Mouse (Mus musculus) heart, embryonic 14.5 days (tissue): Measurements from ENCODE around the gene Wdr13. TPM values are rescaled to one million over a fixed set of nuclear protein-coding genes. Genes with fewer than 3 reads are reported as not detected.

Experiments used
- ATAC-seq: fragments of 200-750 bp; cut with Nextera tagmentation; 2 replicates; pipeline ENCODE4 v1.8.0; 2017; ENCODE audit warnings: low read depth, moderate TSS enrichment; ENCODE audit not compliant: insufficient number of reproducible peaks, insufficient read depth, low FRiP score
- H3K27ac ChIP-seq, 2 experiments: fragments of 200-500 bp in 1 of 2; fragments of 300-500 bp in 1 of 2; sonication (generic) in 1 of 2; replicated peaks in 1 of 2; 2 replicates each; pipeline ENCODE4 v1.5.1; 2012 to 2014; ENCODE audit warnings: low read depth in 2 of 2, low read length in 2 of 2, control low read depth in 1 of 2, mild to moderate bottlenecking in 1 of 2, mixed read lengths in 1 of 2; ENCODE audit not compliant: control insufficient read depth in 1 of 2, insufficient read depth in 1 of 2
- H3K27me3 ChIP-seq: fragments of 300-500 bp; sonication (generic); 2 replicates; pipeline ENCODE4 v1.6.1; 2014; ENCODE audit warnings: mild to moderate bottlenecking, low read length, control low read depth; ENCODE audit not compliant: control insufficient read depth, insufficient read depth
- H3K36me3 ChIP-seq: fragments of 300-500 bp; sonication (generic); 2 replicates; pipeline ENCODE4 v1.6.1; 2014; ENCODE audit warnings: mild to moderate bottlenecking, control low read depth, low read length, mixed read lengths; ENCODE audit not compliant: control insufficient read depth, insufficient read depth
- H3K4me1 ChIP-seq, 2 experiments: fragments of 200-500 bp in 1 of 2; fragments of 300-500 bp in 1 of 2; sonication (generic) in 1 of 2; 2 replicates each; pipeline ENCODE4 v1.6.1; 2012 to 2014; ENCODE audit warnings: low read length in 2 of 2, control low read depth in 1 of 2, mixed read lengths in 1 of 2; ENCODE audit not compliant: control insufficient read depth in 2 of 2, insufficient read depth in 2 of 2
- H3K4me2 ChIP-seq: fragments of 300-500 bp; sonication (generic); 2 replicates; pipeline ENCODE4 v1.6.1; 2014; ENCODE audit warnings: mild to moderate bottlenecking, low read length
- H3K4me3 ChIP-seq, 2 experiments: fragments of 200-500 bp in 1 of 2; fragments of 300-500 bp in 1 of 2; sonication (generic) in 1 of 2; 2 replicates each; pipeline ENCODE4 v1.5.1; 2012 to 2014; ENCODE audit warnings: low read length in 2 of 2, mild to moderate bottlenecking in 2 of 2, control low read depth in 1 of 2, low read depth in 1 of 2, moderate library complexity in 1 of 2; ENCODE audit not compliant: control insufficient read depth in 1 of 2, insufficient read depth in 1 of 2
- H3K9ac ChIP-seq: fragments of 300-500 bp; sonication (generic); 2 replicates; pipeline ENCODE4 v1.6.1; 2014; ENCODE audit warnings: mild to moderate bottlenecking, low read length
- H3K9me3 ChIP-seq: fragments of 300-500 bp; sonication (generic); 2 replicates; pipeline ENCODE4 v1.6.1; 2016; ENCODE audit warnings: low read length, control low read depth; ENCODE audit not compliant: control insufficient read depth
- WGBS: fragments of 180-500 bp; shearing (Covaris S2); extraction: QIAGEN DNeasy Blood & Tissue Kit; methylation state at CpG from one replicate; pipeline ENCODE4 v1.1.7; 2014; 5-methylcytosine and 5-hydroxymethylcytosine counted together
- polyA plus RNA-seq: library from polyadenylated mRNA; unstranded; fragments of >200 nt; fragmentation: Nextera tagmentation; extraction: Ambion mirVana; gene quantifications from 2 replicates; pipeline ENCODE4 v1.2.1, GENCODE M21; 2014

Gene Wdr13
- polyA plus RNA-seq, 1 experiment from 2014 or later: 22.7 TPM

DNA sequence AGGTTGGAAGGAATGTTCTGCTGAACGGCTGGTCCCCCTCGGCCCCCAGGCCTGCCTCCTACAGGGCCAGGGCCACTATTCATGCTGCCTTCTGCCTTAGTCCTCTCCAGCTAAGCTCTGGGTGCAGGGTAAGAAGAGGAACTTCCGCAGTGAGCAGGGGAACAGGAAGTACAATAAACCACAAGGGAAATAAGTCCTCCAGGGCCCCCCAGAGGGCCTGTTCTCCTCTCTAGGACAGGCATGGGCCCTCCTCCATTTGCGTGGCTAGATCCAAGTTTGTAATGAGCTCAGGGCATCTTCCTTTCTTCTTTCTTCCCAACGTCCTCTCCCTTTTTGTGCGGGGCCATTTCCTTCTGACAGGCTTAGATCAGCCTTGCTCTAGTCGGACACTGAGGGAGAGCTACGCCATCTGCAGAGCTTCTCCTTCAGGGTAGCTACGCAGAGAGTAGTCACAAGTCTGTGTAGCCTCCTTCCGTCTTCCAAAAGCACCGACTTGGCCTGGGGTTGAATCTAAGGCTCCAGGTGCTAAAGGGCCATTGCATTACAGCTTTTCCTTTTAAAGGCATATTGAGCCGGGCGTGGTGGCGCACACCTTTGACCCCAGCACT, 42.2 kb downstream of the Wdr13 start, which contains the start of gene Was:
Was (minus strand) TSS at position 153 of the 608 bp plus-strand sequence.
- no peaks in the 10 kb centered on the region for H3K4me1 ChIP-seq
- H3K9ac ChIP-seq: no peak within 1 kb of the TSS
- no peaks in the 10 kb centered on the region for H3K27me3 ChIP-seq
- H3K9me3 ChIP-seq: no peaks in the 10 kb centered on the region
- H3K27ac ChIP-seq: no peak within 1 kb of the TSS
- no peak within 1 kb of the TSS for H3K4me2 ChIP-seq
- ATAC-seq: no peak
- WGBS: 78% methylated on average over 14 of the region's 14 CpGs
- no peak within 1 kb of the TSS for H3K4me3 ChIP-seq
- no peaks in the 10 kb centered on the region for H3K36me3 ChIP-seq

DNA sequence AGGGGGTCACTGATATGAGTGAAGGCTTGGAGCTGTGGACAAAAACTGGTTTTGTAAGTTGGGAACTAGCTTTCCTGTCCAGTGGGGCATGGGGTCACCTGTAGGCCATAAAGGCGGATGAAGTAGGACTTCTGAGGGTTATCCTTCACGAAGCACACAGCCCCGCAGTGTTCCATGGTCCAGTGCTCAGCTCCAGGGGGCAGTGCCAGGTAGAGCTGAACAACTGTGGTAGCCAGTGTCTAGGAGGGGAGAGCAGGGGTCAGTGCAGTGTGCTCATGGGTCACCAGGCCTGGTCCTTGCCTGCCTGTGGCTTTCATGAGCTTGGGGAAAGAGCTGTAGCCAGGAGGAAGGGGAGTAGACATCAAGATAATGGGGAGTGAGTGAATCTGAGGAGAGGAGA, 42.9 kb downstream of the Wdr13 start:
- H3K27me3 ChIP-seq: no peaks in the 10 kb centered on the region
- H3K36me3 ChIP-seq: no peaks in the 10 kb centered on the region
- H3K4me1 ChIP-seq: no peaks in the 10 kb centered on the region
- H3K27ac ChIP-seq: no peak overlapping the region
- no peaks in the 10 kb centered on the region for H3K9me3 ChIP-seq
- no peak overlapping the region for H3K9ac ChIP-seq
- H3K4me2 ChIP-seq: no peak overlapping the region
- WGBS: 85% methylated on average over 3 of the region's 3 CpGs
- no peak for ATAC-seq
- no peak overlapping the region for H3K4me3 ChIP-seq

DNA sequence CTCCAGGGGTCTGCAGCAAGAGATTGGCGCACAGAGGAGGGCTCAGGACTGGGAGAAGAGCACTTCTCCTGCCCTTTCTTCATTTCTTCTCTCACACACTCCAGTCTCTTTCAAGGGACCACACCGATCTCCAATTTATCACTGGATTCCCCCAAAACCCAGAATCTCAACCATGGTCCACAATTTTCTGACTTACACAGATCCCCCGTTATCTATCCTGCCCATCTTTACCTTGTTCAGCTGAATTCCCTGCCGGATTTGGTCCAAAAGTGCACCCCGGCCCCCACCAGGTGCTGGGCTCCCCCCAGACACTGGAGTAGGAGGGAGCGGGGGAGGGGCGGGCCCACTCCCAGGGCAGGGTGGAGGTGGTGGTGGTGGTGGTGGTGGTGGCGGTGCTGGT, 47.1 kb downstream of the Wdr13 start:
- no peak overlapping the region for H3K9ac ChIP-seq
- no peak for ATAC-seq
- H3K4me2 ChIP-seq: no peak overlapping the region
- H3K9me3 ChIP-seq: no peaks in the 10 kb centered on the region
- WGBS: 70% methylated on average over 7 of the region's 8 CpGs
- no peaks in the 10 kb centered on the region for H3K4me1 ChIP-seq
- H3K4me3 ChIP-seq: no peak overlapping the region
- H3K36me3 ChIP-seq: no peaks in the 10 kb centered on the region
- no peaks in the 10 kb centered on the region for H3K27me3 ChIP-seq
- no peak overlapping the region for H3K27ac ChIP-seq

DNA sequence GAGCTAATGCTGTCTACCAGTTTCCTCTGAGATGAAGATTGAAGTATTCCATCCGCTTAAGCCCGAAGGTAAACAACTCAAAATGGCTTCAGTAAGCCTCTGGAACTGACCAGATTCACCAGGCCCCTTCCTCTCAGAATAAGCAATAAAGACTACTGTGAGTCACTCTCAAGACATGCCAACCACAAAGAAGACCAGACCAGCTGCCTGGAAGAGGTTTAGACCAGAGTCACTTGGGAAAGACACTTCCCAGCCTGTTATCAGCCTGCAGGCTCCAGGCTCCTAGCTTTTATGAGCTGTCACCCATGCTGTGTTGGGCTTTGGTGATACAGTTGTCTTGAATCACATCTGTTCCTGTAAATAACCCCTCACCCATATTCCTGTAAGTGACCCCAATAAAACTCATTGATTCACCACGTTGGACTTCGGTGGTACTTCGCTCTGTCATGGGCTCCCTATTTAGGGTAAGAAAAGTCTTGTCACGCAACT, 47.9 kb downstream of the Wdr13 start:
- no peak overlapping the region for H3K27ac ChIP-seq
- H3K4me1 ChIP-seq: no peaks in the 10 kb centered on the region
- ATAC-seq: no peak
- H3K36me3 ChIP-seq: no peaks in the 10 kb centered on the region
- H3K4me2 ChIP-seq: no peak overlapping the region
- H3K9ac ChIP-seq: no peak overlapping the region
- 79% methylated on average over 6 of the region's 6 CpGs for WGBS
- H3K9me3 ChIP-seq: no peaks in the 10 kb centered on the region
- no peaks in the 10 kb centered on the region for H3K27me3 ChIP-seq
- H3K4me3 ChIP-seq: no peak overlapping the region

DNA sequence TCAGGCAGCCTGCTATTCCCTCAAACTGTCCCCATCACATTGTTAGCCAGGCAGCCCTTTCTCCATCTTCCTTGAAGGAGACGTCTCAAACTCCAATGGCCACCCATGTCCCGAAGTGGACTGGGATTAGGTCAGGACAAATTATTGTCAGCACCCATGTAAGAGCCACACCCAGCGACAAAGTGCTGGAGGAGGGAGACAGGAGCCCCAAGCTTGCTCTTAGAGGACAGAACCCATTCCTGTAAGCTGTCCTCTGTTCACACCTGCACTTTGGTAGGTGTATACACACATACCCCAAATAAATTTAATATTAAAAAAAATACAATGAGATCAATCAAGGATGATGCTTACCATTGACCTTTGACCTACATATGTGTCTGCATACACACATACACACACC, 57.6 kb downstream of the Wdr13 start:
- Histone ChIP-seq H3K27ac (peak overlapping the region; percentile 64 to 77), H3K9me3 (no peaks in the 10 kb centered on the region), H3K36me3 (peaks cover 22% of the 10 kb centered on the region), H3K9ac (peak overlapping the region; percentile 68), H3K27me3 (no peaks in the 10 kb centered on the region), H3K4me3 (peak overlapping the region; percentile 52 to 59), H3K4me2 (peak overlapping the region; percentile 65), H3K4me1 (no peaks in the 10 kb centered on the region)
- ATAC-seq: no peak
- WGBS: 36% methylated on average over 3 of the region's 3 CpGs

DNA sequence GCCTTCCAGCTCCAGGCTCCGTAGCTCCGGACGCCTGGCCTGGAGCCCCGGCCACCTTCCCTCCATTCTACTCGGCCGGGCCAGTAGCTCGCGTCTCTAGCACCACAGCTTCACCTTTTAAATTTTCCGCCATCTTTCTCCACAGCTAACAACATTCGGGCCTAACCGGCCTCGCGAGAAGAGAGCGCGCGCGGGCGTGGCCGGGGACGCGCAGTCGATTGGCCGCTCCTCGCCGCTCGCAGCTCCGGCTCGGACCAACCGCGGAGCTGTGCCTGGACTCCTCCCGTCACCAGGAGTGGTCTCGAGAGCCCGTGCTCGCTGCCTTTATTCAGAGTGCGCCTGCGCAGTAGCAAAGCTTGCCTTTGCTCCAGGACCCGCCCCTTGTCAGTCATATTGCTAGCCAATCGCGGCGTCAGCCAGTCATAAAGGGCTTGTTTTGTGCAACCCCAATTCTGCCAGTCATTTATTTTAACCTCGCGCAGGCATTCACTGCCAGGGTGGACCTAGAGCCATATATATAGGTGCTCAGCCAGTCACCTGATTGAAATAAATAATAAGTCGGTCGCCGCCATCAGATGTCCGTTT, 58.2 kb downstream of the Wdr13 start, which contains the start of gene Suv39h1:
Suv39h1 (minus strand) TSS at position 331 of the 585 bp plus-strand sequence.
- Histone ChIP-seq H3K9me3 (no peaks in the 10 kb centered on the region), H3K9ac (peak within 1 kb of the TSS; percentile 78), H3K4me3 (peak within 1 kb of the TSS; percentile 59 to 75), H3K27ac (peak within 1 kb of the TSS; percentile 85 to 91), H3K27me3 (no peaks in the 10 kb centered on the region), H3K36me3 (peaks cover 26% of the 10 kb centered on the region), H3K4me2 (peak within 1 kb of the TSS; percentile 65), H3K4me1 (no peaks in the 10 kb centered on the region)
- WGBS: 16% methylated on average over 43 of the region's 46 CpGs
- ATAC-seq: peak; percentile 98

DNA sequence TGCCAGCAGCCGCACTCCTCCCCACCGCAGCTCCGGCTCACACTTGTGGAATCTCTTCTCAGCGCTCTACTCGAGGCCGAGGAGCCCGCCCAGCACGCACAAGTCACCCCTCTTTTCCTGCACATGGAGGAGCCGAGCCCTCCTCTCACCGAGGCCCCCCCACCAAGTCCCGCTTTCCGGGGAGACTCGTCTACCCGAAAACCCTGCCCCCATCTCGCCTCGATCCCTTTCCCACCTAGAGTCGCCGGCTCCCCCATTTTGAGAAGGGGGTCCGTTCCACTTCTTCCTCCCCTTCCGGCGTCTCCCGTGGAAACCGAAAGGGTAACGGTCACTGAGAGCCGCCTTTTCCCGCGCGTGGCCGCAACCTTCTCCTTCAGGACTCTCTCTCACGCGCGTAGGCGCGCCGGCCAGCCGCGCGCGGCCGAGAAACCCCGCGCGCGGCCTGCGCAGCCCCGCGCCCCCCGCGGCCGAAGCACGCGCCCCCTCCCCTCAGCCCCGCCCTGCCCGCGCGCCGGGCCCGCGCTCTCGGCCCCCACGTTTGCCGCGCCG, 58.7 kb downstream of the Wdr13 start:
- no peaks in the 10 kb centered on the region for H3K4me1 ChIP-seq
- 16% methylated on average over 64 of the region's 64 CpGs for WGBS
- H3K4me3 ChIP-seq: peak overlapping the region; percentile 59 to 75
- peak overlapping the region; percentile 78 for H3K9ac ChIP-seq
- H3K36me3 ChIP-seq: peaks cover 31% of the 10 kb centered on the region
- H3K27ac ChIP-seq: peak overlapping the region; percentile 85 to 91
- H3K27me3 ChIP-seq: no peaks in the 10 kb centered on the region
- peak overlapping the region; percentile 58 for H3K4me2 ChIP-seq
- peak; percentile 46; the same call in 1 of the 2 replicates for ATAC-seq
- no peaks in the 10 kb centered on the region for H3K9me3 ChIP-seq
